Mouse (Mus musculus) spleen, adult 2 months (tissue): Measurements from ENCODE around the gene Pla2g7.

Experiments used
- CTCF ChIP-seq: fragments of 200-500 bp; IDR thresholded peaks from 2 replicates; pipeline ENCODE4 v1.5.1; 2011; ENCODE audit warnings: mild to moderate bottlenecking, inconsistent platforms; ENCODE audit not compliant: insufficient read depth, insufficient read length, insufficient replicate concordance; ENCODE audit errors: extremely low read depth
- POLR2A ChIP-seq: fragments of 200-500 bp; IDR thresholded peaks from 2 replicates; pipeline ENCODE4 v1.6.1; 2011; ENCODE audit warnings: low read depth, low read length, inconsistent platforms

DNA sequence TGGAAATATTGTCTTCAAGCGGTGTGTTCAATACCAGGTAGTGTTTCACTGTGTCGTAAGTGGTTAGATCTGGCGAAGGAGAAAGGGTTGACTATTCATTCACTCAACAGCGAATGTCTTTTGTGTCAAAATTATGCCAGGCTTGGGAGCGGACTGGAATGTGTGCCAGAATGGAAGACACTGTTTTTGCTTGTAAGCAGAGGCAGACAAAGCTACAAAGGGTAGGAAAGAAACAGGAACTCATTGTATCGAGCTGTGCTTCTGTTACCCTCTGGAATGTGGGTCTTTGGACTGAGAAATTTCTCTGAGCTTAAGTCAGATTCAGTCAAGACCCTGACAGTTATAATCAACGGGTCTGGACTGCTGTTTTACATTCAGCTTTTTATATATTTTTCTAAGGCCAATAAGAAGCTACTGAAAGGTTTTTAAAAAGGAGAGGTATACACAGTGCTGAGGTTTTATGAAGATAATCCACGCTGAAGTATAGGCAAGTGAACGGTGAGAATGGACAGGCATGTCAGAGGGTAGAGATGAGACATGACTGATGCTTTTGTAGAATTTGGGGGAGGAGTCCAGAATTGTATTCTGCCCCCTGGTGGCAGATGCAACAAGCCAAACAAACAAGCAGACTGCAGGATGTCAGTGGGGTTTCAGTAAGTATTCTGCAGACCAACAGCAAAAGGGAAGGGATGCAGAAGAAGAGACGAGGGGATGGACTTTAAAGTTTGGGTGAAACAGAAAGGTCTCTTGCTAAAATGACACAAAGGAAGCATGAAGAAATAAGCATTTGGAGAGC, 81.9 kb downstream of the Pla2g7 start:
- TF ChIP-seq POLR2A (no peak), CTCF (peak; percentile 25; the same call in 1 of the 2 replicates)
